Mouse (Mus musculus): ENCODE results near the gene Tep1. TPM values are rescaled to one million over a fixed set of nuclear protein-coding genes. Genes with fewer than 3 reads are reported as not detected.
A peak's percentile ranks its signal among the peaks of the same experiment; 100 is the strongest.
"Not testable (repeated sequence)": the region's sequence is repeated elsewhere in the genome, so short reads cannot be mapped to it uniquely, and the experiment has no call there.

The Tep1 gene
- polyA plus RNA-seq, 1 experiment from 2014 or later, result 5.7 TPM

GRCm38 (mm10) chr14:50862641-50863040 is 7.7 kb downstream of the Tep1 start:
- Histone ChIP-seq H3K9me3 (no peaks in the 10 kb centered on the region), H3K4me3 (no peak overlapping the region), H3K36me3 (peaks cover 25% of the 10 kb centered on the region), H3K4me2 (replicated peaks) (no peak overlapping the region), H3K27me3 (no peaks in the 10 kb centered on the region), H3K9ac (no peak overlapping the region), H3K27ac (no peak overlapping the region), H3K4me1 (no peaks in the 10 kb centered on the region)
- WGBS, result 92% methylated on average over 10 of the region's 10 CpGs
- no peak for ATAC-seq (ENCODE audit: low FRiP score, low read depth)

GRCm38 (mm10) chr14:50855788-50856187 is 14.6 kb downstream of the Tep1 start:
- Histone ChIP-seq H3K36me3 (peaks cover 36% of the 10 kb centered on the region), H3K9ac (no peak overlapping the region), H3K27ac (no peak overlapping the region), H3K4me2 (replicated peaks) (no peak overlapping the region), H3K27me3 (no peaks in the 10 kb centered on the region), H3K4me1 (no peaks in the 10 kb centered on the region), H3K4me3 (no peak overlapping the region), H3K9me3 (no peaks in the 10 kb centered on the region)
- ATAC-seq (ENCODE audit: low FRiP score, low read depth), result no peak
- WGBS, result 86% methylated on average over 5 of the region's 5 CpGs

GRCm38 (mm10) chr14:50837236-50837635 is 33.1 kb downstream of the Tep1 start:
- no peaks in the 10 kb centered on the region for H3K9me3 ChIP-seq
- H3K4me2 ChIP-seq (replicated peaks), result no peak overlapping the region
- WGBS, result 74% methylated on average over 6 of the region's 6 CpGs
- H3K9ac ChIP-seq, result no peak overlapping the region
- no peak for ATAC-seq (ENCODE audit: low FRiP score, low read depth)
- no peaks in the 10 kb centered on the region for H3K4me1 ChIP-seq
- no peak overlapping the region for H3K4me3 ChIP-seq
- H3K27me3 ChIP-seq, result no peaks in the 10 kb centered on the region
- H3K27ac ChIP-seq, result no peak overlapping the region
- H3K36me3 ChIP-seq, result peaks cover 19% of the 10 kb centered on the region

DNA sequence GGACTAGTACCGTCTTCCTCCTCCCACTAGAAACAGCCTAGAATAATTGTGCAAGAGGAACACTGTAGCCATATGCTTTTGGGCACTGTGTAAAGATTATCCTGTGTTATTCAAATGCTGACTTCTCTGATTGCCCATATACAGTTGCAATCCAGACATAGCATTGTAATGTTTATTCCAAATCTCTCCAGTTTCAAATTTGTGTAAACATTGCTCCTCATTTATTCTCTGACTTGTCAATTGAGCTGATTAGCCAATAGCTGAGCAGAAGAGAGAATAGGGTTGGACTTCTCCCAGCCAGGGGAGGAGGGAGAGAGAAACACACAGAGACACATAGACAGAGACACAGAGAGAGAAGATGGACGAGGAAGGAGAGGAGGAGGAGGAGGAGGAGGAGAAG is 35.9 kb downstream of the Tep1 start:
- Histone ChIP-seq H3K9me3 (no peaks in the 10 kb centered on the region), H3K9ac (no peak overlapping the region), H3K4me2 (replicated peaks) (no peak overlapping the region), H3K27ac (no peak overlapping the region), H3K36me3 (peaks cover 14% of the 10 kb centered on the region), H3K4me1 (no peaks in the 10 kb centered on the region), H3K27me3 (no peaks in the 10 kb centered on the region), H3K4me3 (no peak overlapping the region)
- 55% methylated on average over 2 of the region's 2 CpGs for WGBS
- ATAC-seq (ENCODE audit: low FRiP score, low read depth), result no peak

GRCm38 (mm10) chr14:50833964-50834363 is 36.4 kb downstream of the Tep1 start:
- no peak for ATAC-seq (ENCODE audit: low FRiP score, low read depth)
- no peaks in the 10 kb centered on the region for H3K9me3 ChIP-seq
- no peak overlapping the region for H3K4me2 ChIP-seq (replicated peaks)
- no peak overlapping the region for H3K27ac ChIP-seq
- WGBS, result 87% methylated on average over 10 of the region's 10 CpGs
- peaks cover 14% of the 10 kb centered on the region for H3K36me3 ChIP-seq
- H3K27me3 ChIP-seq, result no peaks in the 10 kb centered on the region
- no peak overlapping the region for H3K9ac ChIP-seq
- H3K4me1 ChIP-seq, result no peaks in the 10 kb centered on the region
- H3K4me3 ChIP-seq, result no peak overlapping the region

DNA sequence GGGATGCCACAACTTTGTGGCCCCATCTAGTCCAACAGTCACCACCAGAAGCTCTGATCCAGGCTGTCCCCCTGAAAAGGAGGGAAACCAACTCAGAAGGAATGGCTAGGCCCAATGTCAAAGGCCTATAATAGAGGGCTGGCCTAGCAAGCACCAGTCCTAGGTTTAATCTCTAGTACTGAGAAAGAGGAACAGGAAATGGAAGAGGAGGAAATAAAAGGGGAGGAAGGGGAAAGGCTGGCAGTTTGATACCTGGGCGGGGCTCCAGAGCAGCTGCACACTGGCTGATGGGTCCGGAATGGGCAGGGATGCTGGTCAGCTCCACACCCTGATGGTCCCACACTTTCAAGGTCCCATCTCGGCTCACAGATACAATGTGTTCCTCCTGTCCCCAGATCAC is 40.5 kb downstream of the Tep1 start:
- Histone ChIP-seq H3K4me1 (no peaks in the 10 kb centered on the region), H3K4me3 (no peak overlapping the region), H3K27me3 (no peaks in the 10 kb centered on the region), H3K4me2 (replicated peaks) (no peak overlapping the region), H3K9ac (no peak overlapping the region), H3K27ac (no peak overlapping the region), H3K36me3 (peaks cover 19% of the 10 kb centered on the region), H3K9me3 (no peaks in the 10 kb centered on the region)
- ATAC-seq (ENCODE audit: low FRiP score, low read depth), result no peak
- 78% methylated on average over 3 of the region's 3 CpGs for WGBS

DNA sequence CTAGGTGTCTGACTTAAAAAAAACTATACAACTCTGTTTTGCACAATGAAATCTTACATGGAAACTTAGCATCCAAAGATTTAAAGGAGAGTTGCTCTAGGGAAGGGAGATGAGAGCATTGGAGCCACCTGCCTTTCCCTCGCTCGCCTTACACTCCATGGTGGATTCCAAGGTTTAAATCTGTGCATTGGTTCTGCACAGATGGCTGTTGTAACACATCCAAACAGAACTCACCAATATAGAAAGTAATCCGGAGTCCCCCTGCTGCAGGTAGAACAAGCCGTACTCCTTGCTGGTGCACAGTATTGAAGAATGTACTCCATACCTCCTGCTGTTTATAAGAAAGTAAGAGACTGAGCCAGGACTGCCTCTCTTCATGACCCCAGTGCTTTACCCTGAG is 43.8 kb downstream of the Tep1 start:
- WGBS, result 92% methylated on average over 4 of the region's 4 CpGs
- no peak for ATAC-seq (ENCODE audit: low FRiP score, low read depth)
- peaks cover 35% of the 10 kb centered on the region for H3K36me3 ChIP-seq
- no peak overlapping the region for H3K4me2 ChIP-seq (replicated peaks)
- H3K9ac ChIP-seq, result no peak overlapping the region
- no peak overlapping the region for H3K27ac ChIP-seq
- no peaks in the 10 kb centered on the region for H3K27me3 ChIP-seq
- no peaks in the 10 kb centered on the region for H3K4me1 ChIP-seq
- H3K4me3 ChIP-seq, result no peak overlapping the region
- no peaks in the 10 kb centered on the region for H3K9me3 ChIP-seq

- H3K27ac ChIP-seq, result no peak overlapping the region
- no peak overlapping the region for H3K4me3 ChIP-seq
- H3K4me2 ChIP-seq (replicated peaks), result no peak overlapping the region
- H3K36me3 ChIP-seq, result peaks cover 54% of the 10 kb centered on the region
- no peak overlapping the region for H3K9ac ChIP-seq
- no peaks in the 10 kb centered on the region for H3K4me1 ChIP-seq
- H3K27me3 ChIP-seq, result no peaks in the 10 kb centered on the region
- ATAC-seq (ENCODE audit: low FRiP score, low read depth), result no peak
- WGBS, result 89% methylated on average over 9 of the region's 9 CpGs
- H3K9me3 ChIP-seq, result no peaks in the 10 kb centered on the region
Measured at GRCm38 (mm10) chr14:50824219-50824618, 46.1 kb downstream of the Tep1 start.

- peaks cover 54% of the 10 kb centered on the region for H3K36me3 ChIP-seq
- no peaks in the 10 kb centered on the region for H3K27me3 ChIP-seq
- H3K9ac ChIP-seq, result no peak overlapping the region
- WGBS, result 83% methylated on average over 2 of the region's 2 CpGs
- no peak overlapping the region for H3K4me3 ChIP-seq
- no peak for ATAC-seq (ENCODE audit: low FRiP score, low read depth)
- no peaks in the 10 kb centered on the region for H3K4me1 ChIP-seq
- no peak overlapping the region for H3K27ac ChIP-seq
- H3K9me3 ChIP-seq, result no peaks in the 10 kb centered on the region
- H3K4me2 ChIP-seq (replicated peaks), result no peak overlapping the region
Measured at GRCm38 (mm10) chr14:50823240-50823639, 47.1 kb downstream of the Tep1 start.

DNA sequence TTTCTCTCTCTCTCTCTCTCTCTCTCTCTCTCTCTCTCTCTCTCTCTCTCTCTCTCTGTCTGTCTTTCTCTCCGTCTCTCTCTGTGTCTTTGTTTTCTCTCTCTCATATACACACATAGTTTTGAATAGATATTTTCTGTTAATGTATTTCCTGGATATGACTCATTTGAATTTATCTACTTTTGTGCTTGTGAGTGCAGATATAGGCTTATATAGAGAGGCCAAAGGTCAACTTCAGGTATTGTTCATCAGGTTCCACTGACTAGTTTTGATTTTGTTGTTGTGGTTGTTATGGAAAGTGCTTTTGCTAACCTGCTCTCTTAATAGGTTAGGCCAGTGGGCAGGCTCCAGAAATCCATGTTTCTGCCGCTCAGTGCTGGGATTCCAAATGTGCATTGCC is 57.3 kb downstream of the Tep1 start:
- Histone ChIP-seq H3K4me2 (replicated peaks) (no peak overlapping the region), H3K27ac (no peak overlapping the region), H3K36me3 (peaks cover 69% of the 10 kb centered on the region), H3K9ac (no peak overlapping the region), H3K9me3 (no peaks in the 10 kb centered on the region), H3K4me1 (peaks cover 3% of the 10 kb centered on the region; the same call in 1 of the 2 replicates), H3K27me3 (no peaks in the 10 kb centered on the region), H3K4me3 (no peak overlapping the region)
- WGBS, result 94% methylated on average over 2 of the region's 2 CpGs
- ATAC-seq (ENCODE audit: low FRiP score, low read depth), result no peak

DNA sequence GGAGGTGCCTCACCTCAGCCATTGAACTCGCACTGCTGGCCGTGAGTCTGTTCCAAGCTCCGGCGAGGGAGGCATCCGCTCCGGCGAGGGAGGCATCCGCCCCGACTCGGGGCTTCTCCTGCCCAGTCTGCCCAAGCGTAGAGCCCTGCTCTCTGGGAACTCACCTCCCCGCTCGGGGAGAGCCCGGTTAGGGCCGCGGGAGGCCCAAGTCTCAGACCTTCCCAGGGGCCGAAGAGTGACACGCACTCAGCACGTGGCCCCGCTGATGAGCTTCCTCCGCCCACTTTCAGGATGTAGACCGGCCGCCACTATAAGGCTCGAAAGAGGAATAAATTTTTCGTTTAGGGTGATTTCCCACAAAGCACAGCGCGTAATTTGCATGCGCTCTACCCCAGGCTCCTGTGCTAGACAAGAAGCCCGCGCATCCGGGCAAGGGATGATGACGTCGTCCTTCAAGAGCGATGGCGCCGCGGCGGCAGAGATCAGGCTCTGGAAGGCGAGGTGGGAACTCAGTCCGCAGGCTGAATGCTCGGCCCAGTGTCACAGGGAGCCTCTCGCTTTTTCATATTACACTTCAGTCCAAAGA is 62.8 kb downstream of the Tep1 start, which contains the start of the genes Ccnb1ip1 and Parp2:
Gene Ccnb1ip1, minus strand, starts transcription at position 246 of the 586 bp plus-strand sequence.
Gene Parp2, plus strand, starts transcription at position 355 of the 586 bp plus-strand sequence.
- WGBS, result under 1% methylated on average over 42 of the region's 42 CpGs
- ATAC-seq (ENCODE audit: low FRiP score, low read depth), result peak; percentile 99
- H3K27ac ChIP-seq, result peak within 1 kb of the TSS; percentile 84
- H3K4me2 ChIP-seq (replicated peaks), result peak within 1 kb of the TSS; percentile 64
- H3K27me3 ChIP-seq, result no peaks in the 10 kb centered on the region
- peak within 1 kb of the TSS; percentile 78 for H3K9ac ChIP-seq
- no peaks in the 10 kb centered on the region for H3K9me3 ChIP-seq
- peaks cover 19% of the 10 kb centered on the region for H3K36me3 ChIP-seq
- H3K4me3 ChIP-seq, result peak within 1 kb of the TSS; percentile 56
- H3K4me1 ChIP-seq, result peaks cover 3% of the 10 kb centered on the region; the same call in 1 of the 2 replicates

GRCm38 (mm10) chr14:50806469-50806868 is 63.9 kb downstream of the Tep1 start:
- not testable (repeated sequence) for H3K27ac ChIP-seq; H3K9ac ChIP-seq; ATAC-seq (ENCODE audit: low FRiP score, low read depth); H3K4me1 ChIP-seq; H3K27me3 ChIP-seq; H3K9me3 ChIP-seq
- Histone ChIP-seq H3K4me3 (peak overlapping the region; percentile 56), H3K4me2 (replicated peaks) (peak overlapping the region; percentile 64), H3K36me3 (peaks cover 11% of the 10 kb centered on the region)
- WGBS, result 87% methylated on average over 5 of the region's 5 CpGs

DNA sequence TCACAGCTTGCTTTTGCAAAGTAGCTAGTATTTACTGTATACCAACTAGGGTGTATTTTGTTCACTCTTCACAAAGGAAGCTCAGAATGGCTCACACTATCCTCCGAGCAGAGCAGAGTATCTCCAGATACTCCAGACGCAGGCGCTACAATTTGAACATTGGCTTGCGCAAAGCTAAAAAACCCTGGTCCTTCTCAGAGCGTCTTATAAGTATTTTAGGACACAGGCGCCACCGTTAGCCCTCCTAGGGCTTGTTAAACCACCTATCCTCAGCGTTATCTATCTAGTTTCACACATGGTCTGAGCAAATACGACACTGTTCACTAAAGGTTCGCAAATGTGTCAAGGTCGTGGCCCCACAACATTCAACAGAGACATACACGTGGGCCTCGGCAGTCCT is 65.7 kb downstream of the Tep1 start:
- Histone ChIP-seq H3K27ac (no peak overlapping the region), H3K9me3 (no peaks in the 10 kb centered on the region), H3K9ac (no peak overlapping the region), H3K36me3 (no peaks in the 10 kb centered on the region), H3K4me1 (peaks cover 6% of the 10 kb centered on the region; the same call in 1 of the 2 replicates), H3K4me3 (no peak overlapping the region), H3K27me3 (no peaks in the 10 kb centered on the region), H3K4me2 (replicated peaks) (no peak overlapping the region)
- 67% methylated on average over 13 of the region's 13 CpGs for WGBS
- ATAC-seq (ENCODE audit: low FRiP score, low read depth), result no peak

All from limb, embryonic 13.5 days (tissue).